Mouse (Mus musculus): ENCODE measurements at regions not wholly inside any gene's neighbourhood (a gene's known extent, or its start where the extent isn't known, plus 50 kb on each side); places are given as distances from the start of the nearest gene placed in this dataset.

- no peak for DNase-seq (ENCODE audit: low spot score)
- no peak overlapping the region for H3K4me2 ChIP-seq (replicated peaks; ENCODE audit: low read depth, low read length)
These were observed 60.3 kb upstream of the Foxk1 start for GRCm38 (mm10) chr5:142341026-142341432.

GRCm38 (mm10) chr5:142346454-142346853 is 54.8 kb upstream of the Foxk1 start:
- Histone ChIP-seq H3K4me3 (ENCODE audit: low read depth, low read length) (no peak overlapping the region), H3K36me3 (ENCODE audit: control insufficient read depth, insufficient read depth, low read length) (no peaks in the 10 kb centered on the region), H3K4me1 (replicated peaks; ENCODE audit: control insufficient read depth, insufficient read depth, low read length) (no peaks in the 10 kb centered on the region), H3K9me3 (ENCODE audit: control insufficient read depth, low read length) (no peaks in the 10 kb centered on the region), H3K4me2 (replicated peaks; ENCODE audit: low read depth, low read length) (no peak overlapping the region), H3K27ac (ENCODE audit: low read depth, low read length) (no peak overlapping the region), H3K9ac (ENCODE audit: low read depth, low read length) (no peak overlapping the region), H3K27me3 (ENCODE audit: control insufficient read depth, insufficient read depth, low read length) (no peaks in the 10 kb centered on the region)
- no peak for ATAC-seq (ENCODE audit: low FRiP score)
- DNase-seq (ENCODE audit: low spot score), result no peak
- 89% methylated on average over 1 of the region's 1 CpGs for WGBS

More at GRCm38 (mm10) chr5:142341026-142341432, 60.3 kb upstream of the Foxk1 start:
- Histone ChIP-seq H3K4me3 (ENCODE audit: low read depth, low read length) (no peak overlapping the region), H3K27me3 (ENCODE audit: control insufficient read depth, insufficient read depth, low read length) (no peaks in the 10 kb centered on the region), H3K27ac (ENCODE audit: low read depth, low read length) (no peak overlapping the region), H3K9me3 (ENCODE audit: control insufficient read depth, low read length) (no peaks in the 10 kb centered on the region), H3K4me1 (replicated peaks; ENCODE audit: control insufficient read depth, insufficient read depth, low read length) (no peaks in the 10 kb centered on the region), H3K36me3 (ENCODE audit: control insufficient read depth, insufficient read depth, low read length) (no peaks in the 10 kb centered on the region), H3K9ac (ENCODE audit: low read depth, low read length) (no peak overlapping the region)
- no peak for ATAC-seq (ENCODE audit: low FRiP score)
- 89% methylated on average over 3 of the region's 3 CpGs for WGBS

- no peak overlapping the region for H3K4me2 ChIP-seq (replicated peaks; ENCODE audit: low read depth, low read length)
- 55% methylated on average over 5 of the region's 5 CpGs for WGBS
These were observed 50.7 kb upstream of the Foxk1 start for GRCm38 (mm10) chr5:142350574-142350973.

More at GRCm38 (mm10) chr5:142350574-142350973, 50.7 kb upstream of the Foxk1 start:
- Histone ChIP-seq H3K9me3 (ENCODE audit: control insufficient read depth, low read length) (no peaks in the 10 kb centered on the region), H3K27ac (ENCODE audit: low read depth, low read length) (no peak overlapping the region), H3K36me3 (ENCODE audit: control insufficient read depth, insufficient read depth, low read length) (no peaks in the 10 kb centered on the region), H3K4me3 (ENCODE audit: low read depth, low read length) (no peak overlapping the region), H3K4me1 (replicated peaks; ENCODE audit: control insufficient read depth, insufficient read depth, low read length) (no peaks in the 10 kb centered on the region), H3K27me3 (ENCODE audit: control insufficient read depth, insufficient read depth, low read length) (no peaks in the 10 kb centered on the region), H3K9ac (ENCODE audit: low read depth, low read length) (no peak overlapping the region)
- DNase-seq (ENCODE audit: low spot score) (no peak), ATAC-seq (ENCODE audit: low FRiP score) (no peak)

Measured in hindbrain, embryonic 11.5 days (tissue).